Mouse (Mus musculus): ENCODE measurements around the gene Fbxl8. TPM values are rescaled to one million over a fixed set of nuclear protein-coding genes. Genes with fewer than 3 reads are reported as not detected.

Gene Fbxl8
- polyA plus RNA-seq, 1 experiment from 2014 or later: 1.1 TPM

GRCm38 (mm10) chr8:105275840-105276239 lies 11.4 kb downstream of the Fbxl8 start, which contains the start of gene Nol3:
Gene Nol3 (plus strand): TSS chr8:105276140.
- no peak for ATAC-seq (ENCODE audit: low FRiP score)
- no peak within 1 kb of the TSS for H3K27ac ChIP-seq
- peak within 1 kb of the TSS; percentile 74 for H3K4me2 ChIP-seq
- peak within 1 kb of the TSS; percentile 42 for H3K4me3 ChIP-seq
- peaks cover 16% of the 10 kb centered on the region for H3K36me3 ChIP-seq
- no peaks in the 10 kb centered on the region for H3K9me3 ChIP-seq
- peaks cover 99% of the 10 kb centered on the region for H3K27me3 ChIP-seq
- WGBS: 4% methylated on average over 10 of the region's 10 CpGs
- peaks cover 29% of the 10 kb centered on the region for H3K4me1 ChIP-seq (replicated peaks)
- peak within 1 kb of the TSS; percentile 63 for H3K9ac ChIP-seq

- Histone ChIP-seq H3K27ac (no peak overlapping the region), H3K27me3 (peaks cover 95% of the 10 kb centered on the region)
- WGBS: 3% methylated on average over 30 of the region's 30 CpGs
Observed at GRCm38 (mm10) chr8:105276292-105277120, 12.1 kb downstream of the Fbxl8 start.

DNA sequence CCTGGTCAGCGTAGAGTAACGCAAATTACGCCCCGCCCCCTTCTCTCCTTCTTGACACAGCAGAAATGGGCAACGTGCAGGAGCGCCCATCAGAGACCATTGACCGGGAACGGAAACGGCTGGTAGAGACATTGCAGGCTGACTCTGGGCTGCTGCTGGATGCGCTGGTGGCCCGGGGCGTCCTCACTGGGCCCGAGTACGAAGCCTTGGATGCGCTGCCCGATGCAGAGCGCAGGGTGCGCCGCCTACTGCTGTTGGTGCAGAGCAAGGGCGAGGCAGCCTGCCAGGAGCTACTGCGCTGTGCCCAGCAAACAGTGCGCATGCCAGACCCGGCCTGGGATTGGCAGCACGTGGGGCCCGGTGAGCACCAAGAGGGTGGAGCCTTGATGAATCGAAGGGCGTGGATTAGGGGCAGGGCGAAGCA lies 14.5 kb downstream of the Fbxl8 start:
- H3K4me3 ChIP-seq: peak overlapping the region; percentile 22
- H3K4me2 ChIP-seq: peak overlapping the region; percentile 48
- no peaks in the 10 kb centered on the region for H3K9me3 ChIP-seq
- no peak overlapping the region for H3K27ac ChIP-seq
- peak overlapping the region; percentile 64 for H3K9ac ChIP-seq
- peaks cover 82% of the 10 kb centered on the region for H3K27me3 ChIP-seq
- peaks cover 33% of the 10 kb centered on the region for H3K4me1 ChIP-seq (replicated peaks)
- ATAC-seq (ENCODE audit: low FRiP score): peak; percentile 47
- peaks cover 44% of the 10 kb centered on the region for H3K36me3 ChIP-seq
- 3% methylated on average over 28 of the region's 28 CpGs for WGBS

More at GRCm38 (mm10) chr8:105276292-105277120, 12.1 kb downstream of the Fbxl8 start:
- Histone ChIP-seq H3K9ac (peak overlapping the region; percentile 63), H3K4me2 (peak overlapping the region; percentile 74), H3K36me3 (peaks cover 19% of the 10 kb centered on the region), H3K4me3 (peak overlapping the region; percentile 42), H3K9me3 (no peaks in the 10 kb centered on the region), H3K4me1 (replicated peaks) (peaks cover 27% of the 10 kb centered on the region)
- peak; percentile 59 for ATAC-seq (ENCODE audit: low FRiP score)

DNA sequence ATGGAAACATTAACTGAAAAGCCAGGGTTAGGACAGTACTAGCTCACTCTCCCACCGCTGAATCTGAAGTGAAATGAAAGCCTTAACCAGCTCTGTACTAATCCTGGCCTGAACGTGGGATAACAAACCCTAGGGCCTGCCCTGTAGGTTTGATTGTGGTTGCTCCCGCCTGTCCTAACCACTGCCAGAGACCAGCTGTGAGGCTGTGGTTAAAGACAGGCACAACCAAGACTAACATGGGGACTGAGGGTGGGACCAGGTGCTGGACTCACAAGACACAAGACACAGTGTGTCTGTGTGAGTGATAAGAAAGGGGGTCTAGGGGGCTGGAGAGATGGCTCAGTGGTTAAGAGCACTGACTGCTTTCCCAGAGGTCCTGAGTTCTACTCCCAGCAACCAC lies 16.1 kb downstream of the Fbxl8 start:
- peaks cover 56% of the 10 kb centered on the region for H3K36me3 ChIP-seq
- WGBS: 76% methylated on average over 3 of the region's 3 CpGs
- no peak overlapping the region for H3K27ac ChIP-seq
- ATAC-seq (ENCODE audit: low FRiP score): no peak
- H3K9me3 ChIP-seq: no peaks in the 10 kb centered on the region
- H3K4me3 ChIP-seq: no peak overlapping the region
- no peak overlapping the region for H3K9ac ChIP-seq
- H3K27me3 ChIP-seq: peaks cover 66% of the 10 kb centered on the region
- H3K4me1 ChIP-seq (replicated peaks): peaks cover 41% of the 10 kb centered on the region
- no peak overlapping the region for H3K4me2 ChIP-seq

- H3K9me3 ChIP-seq: no peaks in the 10 kb centered on the region
- no peak overlapping the region for H3K4me2 ChIP-seq
- 92% methylated on average over 12 of the region's 12 CpGs for WGBS
- H3K4me3 ChIP-seq: no peak overlapping the region
- H3K27me3 ChIP-seq: peaks cover 53% of the 10 kb centered on the region
- peaks cover 61% of the 10 kb centered on the region for H3K36me3 ChIP-seq
- ATAC-seq (ENCODE audit: low FRiP score): no peak
- peaks cover 41% of the 10 kb centered on the region for H3K4me1 ChIP-seq (replicated peaks)
- H3K27ac ChIP-seq: no peak overlapping the region
- H3K9ac ChIP-seq: no peak overlapping the region
Observed at GRCm38 (mm10) chr8:105281821-105282220, 17.4 kb downstream of the Fbxl8 start.

GRCm38 (mm10) chr8:105282239-105282638 lies 17.8 kb downstream of the Fbxl8 start:
- WGBS: 90% methylated on average over 4 of the region's 4 CpGs
- Histone ChIP-seq H3K4me3 (no peak overlapping the region), H3K27ac (no peak overlapping the region), H3K27me3 (peaks cover 49% of the 10 kb centered on the region), H3K9me3 (no peaks in the 10 kb centered on the region), H3K4me1 (replicated peaks) (peaks cover 43% of the 10 kb centered on the region), H3K9ac (no peak overlapping the region), H3K36me3 (peaks cover 61% of the 10 kb centered on the region), H3K4me2 (no peak overlapping the region)
- ATAC-seq (ENCODE audit: low FRiP score): no peak

DNA sequence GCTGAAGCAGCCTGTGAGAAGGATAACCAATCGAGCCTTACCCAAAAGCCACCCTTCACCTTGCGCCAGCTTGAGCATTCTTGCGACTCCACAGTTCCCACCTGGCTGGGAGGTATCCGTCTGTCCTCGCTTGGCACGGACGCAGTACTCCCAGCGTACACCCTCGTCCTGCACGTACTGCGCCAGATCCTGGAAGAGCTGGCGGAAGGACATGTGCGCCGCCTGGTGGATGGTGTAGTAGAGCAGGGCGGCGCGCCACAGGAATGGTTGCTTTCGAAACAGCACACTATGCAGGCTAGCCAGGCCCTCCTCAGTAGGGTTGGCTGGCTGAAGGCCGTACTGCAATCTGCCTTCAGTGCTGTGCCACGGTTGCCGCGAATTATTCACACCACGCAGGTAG lies 18.6 kb downstream of the Fbxl8 start:
- Histone ChIP-seq H3K4me1 (replicated peaks) (peaks cover 52% of the 10 kb centered on the region), H3K27me3 (peaks cover 41% of the 10 kb centered on the region), H3K36me3 (peaks cover 61% of the 10 kb centered on the region), H3K4me3 (no peak overlapping the region), H3K9me3 (no peaks in the 10 kb centered on the region), H3K27ac (no peak overlapping the region), H3K9ac (no peak overlapping the region), H3K4me2 (no peak overlapping the region)
- ATAC-seq (ENCODE audit: low FRiP score): no peak
- 27% methylated on average over 22 of the region's 23 CpGs for WGBS

- Histone ChIP-seq H3K36me3 (peaks cover 48% of the 10 kb centered on the region), H3K9ac (peak overlapping the region; percentile 51; the same call in 1 of the 2 replicates), H3K27me3 (peaks cover 19% of the 10 kb centered on the region), H3K4me2 (peak overlapping the region; percentile 82), H3K4me1 (replicated peaks) (peaks cover 61% of the 10 kb centered on the region), H3K4me3 (no peak overlapping the region), H3K9me3 (no peaks in the 10 kb centered on the region), H3K27ac (no peak overlapping the region)
- 41% methylated on average over 12 of the region's 12 CpGs for WGBS
- no peak for ATAC-seq (ENCODE audit: low FRiP score)
Observed at GRCm38 (mm10) chr8:105285514-105285913, 21.1 kb downstream of the Fbxl8 start.

DNA sequence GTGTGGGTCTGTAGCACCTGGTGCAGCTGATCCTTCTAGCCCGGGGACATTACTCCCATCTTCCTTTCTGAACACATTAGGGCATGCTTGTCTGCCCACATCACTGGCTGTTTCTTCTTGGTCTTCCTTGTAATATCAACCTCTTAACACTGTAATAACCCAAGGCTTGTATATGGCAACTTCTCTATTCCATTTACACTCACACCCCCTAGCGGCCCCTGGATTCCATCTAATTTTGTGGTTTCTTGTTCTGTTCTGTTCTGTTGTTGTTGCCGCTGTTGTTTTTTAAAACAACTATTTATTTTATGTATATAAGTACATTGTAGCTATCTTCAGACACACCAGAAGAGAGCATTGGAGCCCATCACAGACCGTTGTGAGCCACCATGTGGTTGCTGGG lies 22.5 kb downstream of the Fbxl8 start:
- Histone ChIP-seq H3K36me3 (peaks cover 37% of the 10 kb centered on the region), H3K27me3 (peaks cover 20% of the 10 kb centered on the region), H3K4me3 (peak overlapping the region; percentile 55), H3K9me3 (no peaks in the 10 kb centered on the region), H3K9ac (peak overlapping the region; percentile 51; the same call in 1 of the 2 replicates), H3K4me2 (peak overlapping the region; percentile 82), H3K4me1 (replicated peaks) (peaks cover 68% of the 10 kb centered on the region), H3K27ac (no peak overlapping the region)
- 88% methylated on average over 4 of the region's 4 CpGs for WGBS
- ATAC-seq (ENCODE audit: low FRiP score): no peak

DNA sequence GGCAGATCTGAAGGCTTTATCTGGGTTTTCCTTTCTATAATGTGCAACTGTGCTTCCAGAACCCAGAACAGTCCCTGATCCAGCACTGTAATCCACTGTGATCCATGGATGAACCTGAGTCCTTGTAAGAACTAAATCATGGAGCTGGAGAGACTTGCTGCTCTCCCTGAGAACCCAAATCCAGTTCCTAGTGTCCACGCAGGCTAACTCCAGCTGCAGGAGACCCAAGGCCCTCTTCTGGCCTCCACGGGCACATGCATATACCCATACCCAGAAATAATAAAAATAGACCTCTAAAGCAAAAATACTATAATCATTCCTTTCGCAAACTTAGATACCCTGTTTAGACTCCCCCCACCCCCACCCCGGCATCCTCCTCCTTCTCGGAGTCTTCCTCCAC lies 23.8 kb downstream of the Fbxl8 start:
- H3K4me2 ChIP-seq: peak overlapping the region; percentile 82
- WGBS: 81% methylated on average over 5 of the region's 5 CpGs
- H3K27me3 ChIP-seq: peaks cover 17% of the 10 kb centered on the region
- no peaks in the 10 kb centered on the region for H3K9me3 ChIP-seq
- ATAC-seq (ENCODE audit: low FRiP score): no peak
- peaks cover 24% of the 10 kb centered on the region for H3K36me3 ChIP-seq
- no peak overlapping the region for H3K27ac ChIP-seq
- H3K4me3 ChIP-seq: peak overlapping the region; percentile 55
- peaks cover 68% of the 10 kb centered on the region for H3K4me1 ChIP-seq (replicated peaks)
- peak overlapping the region; percentile 77 for H3K9ac ChIP-seq

DNA sequence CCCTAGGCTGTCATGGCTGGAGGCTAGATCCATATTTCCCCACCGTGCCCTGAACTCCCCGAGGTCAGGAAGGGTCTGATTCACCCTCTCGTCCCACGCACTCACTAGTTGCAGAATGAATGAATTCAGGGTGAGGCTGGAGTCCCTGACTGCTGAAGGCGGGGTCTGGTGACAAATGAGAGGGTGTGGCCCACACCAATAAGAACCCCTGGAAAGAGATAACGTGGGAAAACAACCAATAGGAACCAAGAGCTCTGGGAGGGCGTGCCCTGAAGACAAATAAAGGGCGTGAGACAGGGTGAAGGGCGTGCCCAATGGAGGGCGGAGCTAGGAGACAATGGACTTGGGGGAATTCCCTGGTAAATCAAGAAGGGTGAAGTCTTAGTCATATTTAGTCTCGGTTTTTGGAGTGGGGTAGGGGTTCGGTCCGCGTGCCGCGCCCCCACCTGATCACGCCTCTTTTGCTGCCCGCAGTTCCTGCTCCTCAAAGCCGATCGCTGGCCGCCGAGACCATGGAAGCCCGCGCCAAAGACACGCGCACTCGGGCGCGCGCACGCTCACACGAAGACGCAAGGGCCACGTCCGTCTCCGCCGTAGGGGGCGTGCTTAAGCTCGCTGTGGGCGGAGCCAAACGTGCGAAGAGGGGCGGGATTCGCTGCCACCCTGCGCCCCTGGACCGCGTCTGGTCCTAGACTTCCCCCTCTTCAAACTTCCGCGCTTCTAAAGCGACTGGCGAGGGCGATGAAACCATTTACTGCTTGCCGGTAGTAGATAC lies 24.7 kb downstream of the Fbxl8 start:
- peak overlapping the region; percentile 55 for H3K4me3 ChIP-seq
- peaks cover 17% of the 10 kb centered on the region for H3K36me3 ChIP-seq
- WGBS: under 1% methylated on average over 53 of the region's 53 CpGs
- no peaks in the 10 kb centered on the region for H3K9me3 ChIP-seq
- peaks cover 62% of the 10 kb centered on the region for H3K4me1 ChIP-seq (replicated peaks)
- H3K27me3 ChIP-seq: peaks cover 19% of the 10 kb centered on the region
- peak overlapping the region; percentile 95 for H3K27ac ChIP-seq
- H3K4me2 ChIP-seq: peak overlapping the region; percentile 82
- peak overlapping the region; percentile 77 for H3K9ac ChIP-seq
- ATAC-seq (ENCODE audit: low FRiP score): peak; percentile 93

DNA sequence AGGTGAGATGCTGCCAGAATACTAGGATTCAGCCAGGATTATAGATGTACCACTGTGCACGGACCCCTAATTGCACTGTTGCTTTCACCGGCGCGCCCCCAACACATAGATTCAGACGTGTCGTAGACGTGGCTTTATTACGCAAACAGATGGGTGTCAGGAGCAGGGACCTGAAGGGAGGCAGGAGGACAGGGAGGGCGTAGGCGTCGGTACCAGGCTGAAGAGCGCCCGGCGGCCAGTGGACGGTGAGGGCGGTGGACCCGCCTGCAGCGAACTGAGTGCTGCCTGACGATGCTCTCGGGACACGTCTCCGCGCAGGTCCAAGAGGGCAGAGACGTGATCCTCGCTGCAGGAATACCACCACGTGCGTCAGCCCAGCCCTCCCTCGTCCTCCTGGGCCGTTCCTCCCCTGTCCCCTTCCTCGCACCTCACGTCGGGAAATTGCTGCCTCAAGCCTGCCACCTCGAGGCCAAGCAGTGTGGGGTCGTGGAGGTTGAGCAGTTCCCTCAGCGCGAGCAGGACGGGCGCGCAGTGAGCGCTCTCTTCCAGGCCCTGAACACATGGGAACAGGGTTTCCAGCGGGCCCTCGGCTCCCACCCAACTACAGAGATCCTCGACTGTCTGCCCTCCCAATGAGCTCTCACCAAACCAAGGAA lies 25.5 kb downstream of the Fbxl8 start, which contains the start of gene 4931428F04Rik:
Gene 4931428F04Rik (minus strand): TSS at position 60 of the 656 bp plus-strand sequence.
- WGBS: 1% methylated on average over 43 of the region's 43 CpGs
- H3K27ac ChIP-seq: peak within 1 kb of the TSS; percentile 95
- H3K4me1 ChIP-seq (replicated peaks): peaks cover 57% of the 10 kb centered on the region

More for the DNA sequence above, 25.5 kb downstream of the Fbxl8 start, which contains the start of gene 4931428F04Rik:
- H3K27me3 ChIP-seq: peaks cover 19% of the 10 kb centered on the region
- H3K36me3 ChIP-seq: peaks cover 11% of the 10 kb centered on the region
- ATAC-seq (ENCODE audit: low FRiP score): peak; percentile 54
- peak within 1 kb of the TSS; percentile 82 for H3K4me2 ChIP-seq
- peak within 1 kb of the TSS; percentile 55 for H3K4me3 ChIP-seq
- no peaks in the 10 kb centered on the region for H3K9me3 ChIP-seq
- peak within 1 kb of the TSS; percentile 77 for H3K9ac ChIP-seq
